ENCODE assay signal across 8 mouse cellular contexts in the genomic region with DNA sequence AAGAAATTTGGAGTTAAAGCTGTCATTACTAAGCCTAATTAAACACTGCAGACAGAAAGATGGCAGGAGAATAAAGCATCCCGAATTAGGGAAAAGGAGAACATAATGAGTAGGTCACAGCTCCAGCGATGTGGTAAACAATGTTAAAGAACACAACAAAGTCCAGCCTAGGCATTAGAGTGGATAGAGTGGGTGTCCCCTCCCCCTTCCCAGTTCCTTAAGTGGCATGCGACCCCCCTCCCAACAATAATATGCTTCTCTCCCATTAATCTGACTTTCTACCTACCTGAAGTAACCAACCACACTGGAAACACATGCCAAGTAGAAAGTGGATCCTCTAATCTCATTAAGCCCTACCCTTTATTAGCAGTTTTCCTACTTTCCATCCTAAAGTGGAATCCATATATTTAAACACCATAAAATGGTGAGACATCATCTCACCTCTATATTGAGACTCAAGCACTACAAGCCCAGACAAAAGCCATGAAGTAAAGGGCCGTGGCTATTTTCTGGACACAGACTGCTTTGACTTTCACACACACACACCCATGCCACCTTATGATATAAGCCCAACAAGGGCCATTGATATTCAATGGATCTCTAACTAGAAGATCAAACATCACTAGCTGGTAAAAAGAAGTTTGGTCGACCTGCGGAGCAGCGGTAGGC. TPM values are rescaled to one million over a fixed set of nuclear protein-coding genes. Genes with fewer than 3 reads are reported as not detected.
DNase-seq lines count a peak whose midpoint lies in the region; ATAC-seq and TF ChIP-seq lines count a peak whose summit lies in the region.

No protein-coding gene starts in this region.

- no peaks in the 10 kb centered on the region for H3K27me3 ChIP-seq in heart, embryonic 11.5 days (ENCODE audit: control insufficient read depth, insufficient read depth, low read length)
- H3K27me3 ChIP-seq in ES-Bruce4 (ENCODE audit: control insufficient read depth, insufficient read depth, low read length, poor library complexity, severe bottlenecking), result no peaks in the 10 kb centered on the region
- no peaks in the 10 kb centered on the region for H3K27me3 ChIP-seq in forebrain, embryonic 16.5 days (replicated peaks; ENCODE audit: control insufficient read depth, insufficient read depth, low read length)
- no peaks in the 10 kb centered on the region for H3K27me3 ChIP-seq in liver, postnatal 0 days (ENCODE audit: insufficient read depth, low read length)

- peak overlapping the region; percentile 100 for H3K27ac ChIP-seq in heart, embryonic 11.5 days (ENCODE audit: low read depth, low read length)
- H3K27ac ChIP-seq in ES-Bruce4 (ENCODE audit: insufficient read depth, low read length), result peak overlapping the region; percentile 68
- peak overlapping the region; percentile 100 for H3K27ac ChIP-seq in forebrain, embryonic 16.5 days (ENCODE audit: low read length)
- peak overlapping the region; percentile 99 for H3K27ac ChIP-seq in liver, postnatal 0 days (ENCODE audit: low read depth)

- ATAC-seq in heart, embryonic 11.5 days (replicated peaks; ENCODE audit: insufficient number of reproducible peaks, low FRiP score, low TSS enrichment), result no peak
- no peak for ATAC-seq in forebrain, embryonic 16.5 days
- ATAC-seq in liver, postnatal 0 days, result no peak

- peak overlapping the region; percentile 79 for H3K4me2 ChIP-seq in heart, embryonic 11.5 days
- peak overlapping the region; percentile 75 for H3K4me2 ChIP-seq in forebrain, embryonic 16.5 days (ENCODE audit: low read length)
- peak overlapping the region; percentile 94 for H3K4me2 ChIP-seq in liver, postnatal 0 days (ENCODE audit: low read depth, low read length)

- no peaks in the 10 kb centered on the region for H3K9me3 ChIP-seq in heart, embryonic 11.5 days (replicated peaks; ENCODE audit: control insufficient read depth, low read length)
- no peaks in the 10 kb centered on the region for H3K9me3 ChIP-seq in ES-Bruce4 (replicated peaks; ENCODE audit: control insufficient read depth, insufficient read depth, low read length, poor library complexity, severe bottlenecking)
- no peaks in the 10 kb centered on the region for H3K9me3 ChIP-seq in forebrain, embryonic 16.5 days (ENCODE audit: control insufficient read depth, low read length)
- H3K9me3 ChIP-seq in liver, postnatal 0 days (ENCODE audit: low read length), result no peaks in the 10 kb centered on the region

- peaks cover 13% of the 10 kb centered on the region for H3K4me1 ChIP-seq in heart, embryonic 11.5 days (ENCODE audit: control insufficient read depth, insufficient read depth, low read length)
- no peaks in the 10 kb centered on the region for H3K4me1 ChIP-seq in ES-Bruce4 (ENCODE audit: control insufficient read depth, insufficient read depth, low read length)
- peaks cover 17% of the 10 kb centered on the region for H3K4me1 ChIP-seq in forebrain, embryonic 16.5 days (replicated peaks; ENCODE audit: control insufficient read depth, insufficient read depth, low read length)
- H3K4me1 ChIP-seq in liver, postnatal 0 days (ENCODE audit: insufficient read depth), result peaks cover 31% of the 10 kb centered on the region

- no peaks in the 10 kb centered on the region for H3K36me3 ChIP-seq in heart, embryonic 11.5 days (ENCODE audit: control insufficient read depth, insufficient read depth, low read length)
- no peaks in the 10 kb centered on the region for H3K36me3 ChIP-seq in ES-Bruce4 (ENCODE audit: control insufficient read depth, insufficient read depth, low read length, poor library complexity, severe bottlenecking)
- no peaks in the 10 kb centered on the region for H3K36me3 ChIP-seq in forebrain, embryonic 16.5 days (ENCODE audit: control insufficient read depth, insufficient read depth)
- H3K36me3 ChIP-seq in liver, postnatal 0 days (replicated peaks; ENCODE audit: insufficient read depth, low read length), result no peaks in the 10 kb centered on the region

- TF ChIP-seq CTCF in ES-Bruce4 (IDR thresholded peaks at IDR 0.05; ENCODE audit: low read depth, low read length), result no peak
- TF ChIP-seq CTCF in liver, postnatal 0 days (IDR thresholded peaks at IDR 0.05; ENCODE audit: low read depth), result no peak

- peak overlapping the region; percentile 99 for H3K4me3 ChIP-seq in heart, embryonic 11.5 days (ENCODE audit: low read depth, low read length)
- H3K4me3 ChIP-seq in ES-Bruce4 (ENCODE audit: low read depth, low read length), result peak overlapping the region; percentile 97
- H3K4me3 ChIP-seq in forebrain, embryonic 16.5 days (replicated peaks; ENCODE audit: low read length), result peak overlapping the region; percentile 86
- peak overlapping the region; percentile 94 for H3K4me3 ChIP-seq in liver, postnatal 0 days (ENCODE audit: low read depth, low read length)

- DNase-seq in heart, postnatal 36 days, result no peak
- DNase-seq in liver, postnatal 0 days, result no peak
- no peak for DNase-seq in left cerebral cortex, postnatal 25 days (ENCODE audit: low spot score in 2 of 2)
- no peak for DNase-seq in c-Kit-positive CD71-positive TER-119-positive erythroid progenitor cells, embryonic 14.5 days (ENCODE audit: low spot score)
- DNase-seq in cerebellum, postnatal 25 days, result no peak

- WGBS in heart, embryonic 11.5 days (ENCODE audit: insufficient replicate concordance), result 6% methylated on average over 7 of the region's 7 CpGs
- WGBS in forebrain, embryonic 16.5 days, result 1% methylated on average over 7 of the region's 7 CpGs
- WGBS in liver, postnatal 0 days (ENCODE audit: insufficient replicate concordance), result 3% methylated on average over 7 of the region's 7 CpGs

- intact Hi-C loops in heart, postnatal 36 days (cut with DNase I), result loop anchor here (5.0 to 10.0 kb wide), 2 partner anchors 204 to 329 kb away; partner anchors contain the start of gene Spaca6
- intact Hi-C loops in left cerebral cortex, postnatal 25 days (cut with DNase I), result no loop called here

- no peak for TF ChIP-seq EP300 in ES-Bruce4 (IDR thresholded peaks at IDR 0.05; ENCODE audit: insufficient read depth, low read depth, low read length)
- TF ChIP-seq EP300 in liver, postnatal 0 days (IDR thresholded peaks at IDR 0.05; ENCODE audit: low read depth), result no peak

- peak overlapping the region; percentile 97 for H3K9ac ChIP-seq in heart, embryonic 11.5 days (ENCODE audit: low read depth, low read length)
- H3K9ac ChIP-seq in ES-Bruce4 (ENCODE audit: low read depth, poor library complexity, severe bottlenecking), result peak overlapping the region; percentile 78
- peak overlapping the region; percentile 94 for H3K9ac ChIP-seq in forebrain, embryonic 16.5 days (replicated peaks; ENCODE audit: low read depth, low read length)
- H3K9ac ChIP-seq in liver, postnatal 0 days (replicated peaks), result peak overlapping the region; percentile 97

- no peak for TF ChIP-seq POLR2A in ES-Bruce4 (IDR thresholded peaks at IDR 0.05; ENCODE audit: insufficient read depth, low read length)

RNA-seq across cellular contexts. Expression of gene Lnpep, which starts 1.5 kb away (rescaled TPM):
- 8.9 and 12.7 TPM in 2 replicates for polyA plus RNA-seq in heart, embryonic 11.5 days (2014; fragmentation: Nextera tagmentation; extraction: Ambion mirVana)
- 100 to 1,000 TPM; 177 to 190 TPM for total RNA-seq in heart, postnatal 36 days (2021)
- 60.5 and 63.5 TPM in 2 replicates for polyA plus RNA-seq in ES-Bruce4 (2011; ENCODE audit: insufficient read depth, insufficient read length, low read depth, missing spikeins)
- polyA plus RNA-seq in forebrain, embryonic 16.5 days (2015; fragmentation: Nextera tagmentation; extraction: Ambion mirVana), result 8.0 and 10.3 TPM in 2 replicates
- 2.4 and 3.1 TPM in 2 replicates for polyA plus RNA-seq in liver, postnatal 0 days (2015; fragmentation: Nextera tagmentation; extraction: Ambion mirVana)
- 100 to 1,000 TPM in 1 of 2 experiments, 10 to 100 TPM in 1; 98.2 to 112 TPM for total RNA-seq in left cerebral cortex, postnatal 25 days (2021)
